Mouse (Mus musculus): ENCODE results near the gene Gm4737.
"Not testable (repeated sequence)": the region's sequence is repeated elsewhere in the genome, so short reads cannot be mapped to it uniquely, and the experiment has no call there.

Gene Gm4737

DNA sequence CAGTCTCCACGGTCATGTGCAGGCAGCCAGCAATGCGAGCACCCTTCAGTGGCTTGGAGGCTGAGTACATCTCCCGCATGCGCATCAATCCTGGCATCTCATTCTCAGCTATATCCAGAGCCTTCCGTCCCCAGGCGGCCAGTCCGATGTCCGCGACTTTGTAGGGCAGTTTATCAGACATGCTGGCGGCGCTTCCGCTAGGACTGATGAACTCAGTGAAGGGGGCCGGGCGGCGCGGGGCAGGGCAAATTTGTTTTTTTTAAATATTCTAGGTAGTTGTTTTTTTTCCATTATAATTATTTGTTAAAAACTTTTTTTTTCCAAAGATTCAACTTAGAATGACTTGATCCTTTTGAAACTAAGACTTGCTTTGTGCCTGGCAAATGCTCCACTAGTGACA, at the start of gene Gm4737:
TSS of gene Gm4737 (minus strand) at position 246 of the 400 bp plus-strand sequence.
- not testable (repeated sequence) for DNase-seq (ENCODE audit: low spot score in 2 of 2)

DNA sequence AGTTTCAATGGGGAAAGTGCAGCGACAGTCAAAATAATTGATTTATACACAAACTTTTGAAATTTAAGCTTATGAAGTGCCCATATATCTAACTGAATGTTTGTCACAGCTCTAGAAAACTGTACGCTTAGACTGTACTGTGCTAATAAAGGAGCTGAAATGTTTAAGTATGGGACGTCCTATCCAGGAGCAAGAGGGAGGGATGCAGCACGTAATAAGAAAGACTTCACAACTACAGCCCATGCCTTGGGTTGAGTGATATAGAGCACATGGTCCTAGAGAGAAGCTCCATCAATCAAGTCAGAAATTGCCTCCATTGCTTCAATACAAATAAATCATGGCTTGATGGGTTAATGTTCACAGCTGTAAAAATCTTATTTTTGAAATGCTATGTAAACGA, 40.9 kb upstream of the Gm4737 start:
- no peak for DNase-seq (ENCODE audit: low spot score in 2 of 2)

DNA sequence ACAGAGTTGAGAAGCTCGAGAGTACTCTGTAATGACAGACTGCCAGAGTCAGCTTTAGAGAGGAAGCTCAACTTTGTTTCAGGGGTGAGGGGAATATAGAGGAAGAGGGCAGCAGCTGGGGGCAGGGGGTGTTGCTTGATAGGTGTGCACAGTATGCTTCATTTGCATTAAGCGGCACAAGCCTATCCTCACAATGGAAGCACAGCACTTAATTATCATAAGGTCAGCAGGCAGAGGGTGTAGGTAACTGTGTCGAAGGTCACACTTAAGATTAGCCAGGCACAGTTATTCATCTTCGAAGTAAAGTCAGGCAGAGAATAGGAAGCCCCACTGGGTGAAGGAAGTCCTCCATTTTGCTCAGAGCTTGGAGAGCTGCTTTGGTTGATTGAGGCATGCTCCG, 28.2 kb upstream of the Gm4737 start:
- DNase-seq (ENCODE audit: low spot score in 2 of 2), result no peak

DNA sequence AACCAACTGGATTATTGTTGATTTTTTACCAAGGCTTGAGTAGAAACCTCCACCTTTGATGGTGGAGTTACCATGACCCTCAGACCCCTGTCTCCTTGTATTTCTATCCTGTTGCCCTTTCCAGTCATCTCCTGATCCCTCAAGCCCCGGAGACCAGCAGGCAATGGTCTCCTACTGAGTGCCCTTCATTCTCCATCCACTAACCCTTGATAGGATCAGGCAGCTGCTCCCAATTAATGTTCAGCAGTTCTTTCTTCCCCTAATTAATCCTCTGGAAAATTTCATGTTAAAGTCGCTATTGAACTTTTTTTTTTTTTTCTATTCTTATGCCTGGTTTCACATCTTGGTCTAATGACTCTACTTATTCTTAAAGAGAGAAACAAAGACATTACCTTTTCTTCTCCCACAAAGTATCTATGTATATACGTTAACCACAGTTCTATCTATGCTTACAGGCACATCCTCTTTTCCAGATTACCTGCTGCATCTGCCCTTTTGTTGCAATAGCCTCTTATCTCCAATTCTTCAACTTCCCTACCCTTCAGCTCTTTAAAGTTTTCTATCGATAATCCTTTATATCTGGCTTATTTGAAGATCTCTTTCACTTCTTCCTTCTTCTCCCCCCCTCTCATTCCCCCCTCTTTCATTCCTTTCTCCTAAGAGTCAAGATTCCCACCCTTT, 23.4 kb upstream of the Gm4737 start:
- DNase-seq (ENCODE audit: low spot score in 2 of 2), result no peak

DNA sequence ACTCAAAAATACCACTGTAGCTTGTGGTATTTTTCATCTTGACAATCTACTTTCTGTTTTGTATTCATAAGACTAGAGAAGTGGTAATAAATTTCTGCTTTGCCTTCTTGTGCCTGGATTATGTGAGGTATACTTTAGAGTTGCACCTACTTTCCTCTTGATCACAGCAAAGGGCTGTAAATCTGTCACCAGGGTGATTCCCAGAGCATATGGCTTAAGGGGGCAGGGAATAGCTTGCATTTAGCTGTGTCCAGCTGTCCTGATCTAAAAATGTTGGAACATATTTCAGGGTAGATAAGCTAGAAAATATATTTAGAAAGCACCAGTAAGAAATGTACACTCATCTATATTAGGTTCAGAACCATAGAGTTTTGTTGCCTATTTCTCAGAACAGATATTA, 18.2 kb upstream of the Gm4737 start:
- DNase-seq (ENCODE audit: low spot score in 2 of 2), result no peak

DNA sequence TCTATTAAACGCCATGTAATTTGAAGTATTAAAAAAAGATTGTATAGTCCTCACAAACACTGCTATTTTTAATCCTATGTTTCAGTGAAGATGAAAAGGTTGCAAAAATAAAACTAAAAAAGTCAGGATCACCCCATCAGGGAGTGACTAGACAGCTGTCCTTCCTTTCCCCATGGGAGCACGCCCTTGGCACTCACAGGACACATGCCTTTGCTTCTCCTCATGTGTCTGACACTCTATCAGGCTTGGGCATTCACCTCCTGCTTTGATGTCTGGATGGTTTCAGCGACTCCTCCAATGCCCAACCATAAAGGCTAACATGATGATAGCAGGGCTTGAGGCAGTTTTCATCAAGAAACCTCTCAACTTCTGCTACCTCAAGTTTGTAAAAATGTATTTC, 12.1 kb upstream of the Gm4737 start:
- no peak for DNase-seq (ENCODE audit: low spot score in 2 of 2)

DNA sequence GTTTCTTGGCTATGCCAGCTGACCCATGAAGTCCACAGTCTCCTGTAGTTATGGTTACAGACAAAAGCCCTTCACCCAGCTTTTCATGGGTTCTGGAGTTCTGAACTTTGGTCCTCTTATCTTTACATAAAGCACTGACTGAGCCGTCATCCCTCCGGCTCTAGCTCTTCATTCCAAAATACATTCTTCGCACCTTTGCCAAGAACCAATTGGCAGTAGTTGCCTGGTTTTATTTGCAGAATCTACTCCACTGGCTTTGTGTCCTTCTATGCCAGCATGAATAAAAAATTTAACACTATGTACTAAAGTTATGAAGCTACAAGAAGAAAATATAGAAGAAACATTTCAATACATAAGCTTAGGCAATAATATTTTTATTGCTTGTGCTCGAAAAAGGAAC, 10.4 kb upstream of the Gm4737 start:
- DNase-seq (ENCODE audit: low spot score in 2 of 2), result no peak

DNA sequence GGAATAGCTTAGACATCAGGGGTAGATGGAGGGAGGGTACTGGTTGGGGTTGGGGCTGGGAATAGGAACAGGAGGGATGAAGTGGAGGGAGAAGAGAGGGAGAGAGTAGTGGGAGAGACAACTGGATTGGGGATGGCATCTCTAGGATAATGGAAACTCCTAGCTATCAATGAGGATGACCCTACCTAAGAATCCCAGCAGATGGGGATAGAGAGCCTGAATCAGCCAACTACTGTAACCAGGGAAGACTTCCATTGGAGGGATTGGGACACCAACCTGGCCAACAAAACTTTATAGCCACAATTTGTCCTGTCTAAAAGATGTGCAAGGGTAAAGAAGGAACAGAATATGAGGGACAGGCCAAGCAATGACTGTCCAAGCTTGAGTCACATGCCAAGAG, 3.7 kb downstream of the Gm4737 start:
- no peak for DNase-seq (ENCODE audit: low spot score in 2 of 2)

DNA sequence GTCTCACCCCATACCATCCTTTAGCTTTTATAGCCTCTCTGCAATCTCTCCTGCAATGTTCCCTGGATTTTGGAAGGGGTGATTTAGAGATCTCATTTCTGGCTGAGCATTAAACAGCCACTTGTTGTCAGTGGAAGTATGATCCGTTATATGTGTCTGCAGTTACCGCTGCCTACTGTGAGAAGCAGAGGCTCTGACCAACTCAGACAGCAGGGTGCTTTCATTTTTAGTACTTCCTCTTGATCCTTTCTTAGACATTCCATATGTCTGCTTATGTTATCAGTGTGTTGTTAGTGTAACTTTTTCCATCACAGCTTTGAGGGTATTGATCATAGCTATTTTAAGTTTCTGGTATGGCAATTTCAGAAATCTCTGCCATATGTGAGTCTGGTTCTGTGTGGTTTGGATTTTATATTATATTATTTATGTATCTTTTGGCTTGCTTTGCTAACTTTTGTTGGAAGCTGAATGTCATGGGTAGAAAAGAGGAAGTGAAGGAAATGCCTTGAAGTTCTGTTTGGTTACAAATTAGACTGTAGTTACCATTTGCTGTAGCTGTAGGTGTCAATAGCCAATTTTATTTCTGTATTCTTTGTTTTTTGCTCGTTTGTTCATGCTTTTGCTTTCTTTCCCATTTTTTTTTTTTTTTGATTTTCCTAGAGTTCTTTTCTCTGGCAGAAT, 6.1 kb downstream of the Gm4737 start:
- no peak for DNase-seq (ENCODE audit: low spot score in 2 of 2)

DNA sequence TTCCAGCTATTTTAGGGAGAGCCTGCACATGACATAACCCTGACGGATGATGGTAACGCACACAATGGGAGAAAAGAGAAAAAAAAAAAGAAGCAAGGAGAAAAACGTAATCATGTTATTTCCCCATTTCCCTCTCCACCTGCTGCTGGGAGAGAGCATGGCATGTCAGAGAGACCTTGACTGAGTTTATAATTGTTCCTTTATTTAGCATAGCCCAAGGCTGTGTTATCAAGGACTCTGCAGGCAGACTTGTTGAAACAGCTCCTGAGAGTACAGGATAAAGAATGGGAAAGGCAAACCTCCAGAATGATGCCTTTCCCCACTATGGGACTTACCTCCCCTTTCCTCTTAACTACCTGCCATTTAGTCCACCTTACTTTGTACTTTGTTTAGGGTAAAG, 7.9 kb downstream of the Gm4737 start:
- no peak for DNase-seq (ENCODE audit: low spot score in 2 of 2)

DNA sequence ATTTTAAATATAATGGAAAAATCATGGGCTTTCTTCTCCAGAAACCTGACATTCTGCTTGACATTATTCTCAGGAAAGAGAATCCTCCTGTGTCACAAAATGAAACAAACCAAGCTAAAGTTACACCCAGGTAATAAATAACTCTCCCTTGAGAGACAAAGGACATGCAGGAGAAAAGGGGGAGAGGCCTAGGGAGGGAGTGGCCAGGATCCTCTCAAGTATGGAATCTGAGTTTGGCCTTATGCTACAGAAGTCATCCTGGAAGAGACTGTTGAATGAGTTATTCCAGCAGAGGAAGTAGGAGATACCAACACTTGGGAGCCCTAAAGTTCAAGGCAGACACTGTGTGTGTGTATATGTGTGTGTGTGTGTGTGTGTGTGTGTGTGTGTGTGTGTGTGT, 32.6 kb downstream of the Gm4737 start:
- no peak for DNase-seq (ENCODE audit: low spot score in 2 of 2)

DNA sequence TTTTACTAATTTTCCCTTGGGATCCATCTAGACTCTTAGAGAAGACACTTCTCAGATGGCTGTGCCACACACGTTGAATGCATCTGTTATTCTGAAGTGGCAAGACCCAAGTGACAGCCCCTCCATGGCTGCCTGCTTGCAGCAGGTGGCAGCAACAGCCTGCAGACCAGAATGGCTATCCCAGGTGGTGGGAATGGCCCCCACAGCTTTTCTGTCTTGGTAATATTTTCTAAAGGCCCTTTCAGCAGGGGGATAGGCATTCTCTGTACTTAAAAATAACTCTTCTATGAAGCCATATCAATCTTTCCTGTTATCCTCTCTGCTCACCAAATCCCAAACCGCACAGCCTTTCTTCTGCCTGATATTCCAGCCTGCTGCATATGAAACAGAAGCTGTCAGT, 33.5 kb downstream of the Gm4737 start:
- peak in 1 of 2 experiments; percentile 1 for DNase-seq (ENCODE audit: low spot score in 2 of 2)

DNA sequence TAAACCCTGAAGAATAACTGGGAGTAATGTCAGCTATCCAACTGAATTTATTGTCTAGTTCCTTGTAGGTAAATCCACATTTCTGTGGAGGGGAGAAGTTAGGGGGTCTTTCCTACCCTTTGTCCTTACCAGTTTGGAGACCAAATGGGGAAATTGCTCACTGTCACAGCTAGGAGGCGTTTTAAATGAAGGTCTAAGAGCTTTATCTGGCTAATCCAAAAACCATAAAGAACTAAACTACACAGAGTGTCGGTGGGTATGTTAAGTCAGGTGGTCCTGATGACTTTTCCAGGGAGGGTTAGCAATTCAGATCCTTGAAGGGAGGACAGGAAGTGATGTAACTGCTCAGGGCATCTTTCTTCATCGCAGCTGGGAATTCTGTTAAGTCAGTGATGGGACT, 34.3 kb downstream of the Gm4737 start:
- no peak for DNase-seq (ENCODE audit: low spot score in 2 of 2)

DNA sequence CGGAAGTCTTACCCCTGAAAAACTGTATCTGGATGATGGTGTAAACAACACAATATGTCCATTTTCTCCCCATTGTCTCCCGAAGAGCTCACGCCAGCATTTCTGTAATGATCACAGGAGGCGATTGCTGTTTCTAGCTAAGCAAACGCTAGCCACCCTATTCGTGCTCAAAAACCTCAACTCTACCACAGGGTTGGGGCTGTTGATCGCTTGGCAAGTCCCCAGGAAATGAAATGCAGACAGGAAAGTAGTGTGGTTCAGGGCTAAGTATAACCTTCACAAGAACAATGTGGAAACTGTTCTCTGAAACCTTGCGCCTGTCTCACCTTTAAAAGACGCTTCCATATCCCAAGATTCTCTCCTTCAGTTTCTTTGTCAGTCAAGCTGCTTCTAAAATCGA, 34.9 kb downstream of the Gm4737 start, which contains the start of gene Cd96:
TSS of gene Cd96 (minus strand) at position 232 of the 400 bp plus-strand sequence.
- no peak for DNase-seq (ENCODE audit: low spot score in 2 of 2)

DNA sequence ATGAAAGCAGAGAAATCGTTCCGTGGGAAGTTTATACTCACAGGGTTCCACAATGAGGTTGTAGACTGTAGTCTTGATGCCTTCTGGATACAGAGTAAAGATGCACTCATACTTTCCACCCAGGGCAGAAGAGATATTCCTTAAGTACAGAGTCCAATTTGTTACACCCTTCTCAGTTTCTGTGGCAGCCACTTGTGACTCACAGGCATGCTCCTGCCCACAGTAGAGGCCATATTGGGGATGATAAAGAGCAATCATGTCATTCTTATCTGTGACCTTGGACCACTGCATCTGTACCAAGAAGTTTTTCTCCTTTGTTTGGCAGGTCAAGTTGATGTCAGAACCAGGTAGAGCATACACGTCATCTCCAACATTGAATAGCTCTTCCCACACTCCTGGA, 37.2 kb downstream of the Gm4737 start:
- DNase-seq (ENCODE audit: low spot score in 2 of 2), result no peak

DNA sequence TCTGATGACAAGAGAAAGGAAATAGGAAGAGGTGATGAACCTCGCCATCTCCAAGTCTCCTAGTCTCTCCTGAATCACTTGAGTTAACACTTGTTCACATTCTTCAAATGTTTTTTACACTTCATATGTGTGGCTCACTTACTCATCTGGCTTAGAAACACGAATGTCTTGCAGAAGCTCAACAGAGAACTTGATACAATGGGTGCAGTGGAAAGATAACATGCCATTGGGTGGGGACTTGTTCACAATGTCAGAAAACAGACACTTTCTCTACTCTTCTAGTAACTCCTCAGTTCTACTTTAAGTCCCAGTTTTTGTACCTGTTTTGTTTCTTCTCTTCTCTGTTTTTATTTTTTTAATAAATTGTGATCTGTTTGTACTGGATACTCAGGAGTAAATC, 40.1 kb downstream of the Gm4737 start:
- no peak for DNase-seq (ENCODE audit: low spot score in 2 of 2)

DNA sequence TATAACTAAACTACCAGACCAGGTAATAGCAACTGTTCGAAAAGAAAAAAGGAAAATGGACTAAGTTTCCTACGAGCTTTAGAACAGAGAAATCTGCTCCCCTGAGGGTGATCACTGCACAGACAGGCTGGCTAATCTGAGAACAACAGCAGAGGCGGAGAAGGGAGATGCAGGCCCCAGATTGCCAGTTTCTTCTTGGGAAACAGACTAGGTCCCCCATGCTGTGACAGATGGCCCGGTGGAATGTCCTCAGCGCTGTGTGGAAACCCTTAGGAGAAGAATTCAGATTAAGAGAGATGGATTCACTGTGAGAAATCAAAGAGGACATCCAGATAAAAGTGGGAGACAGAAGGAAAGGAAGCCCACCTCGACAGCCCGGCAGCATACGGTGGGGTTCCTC, 45.3 kb downstream of the Gm4737 start:
- no peak for DNase-seq (ENCODE audit: low spot score in 2 of 2)

DNA sequence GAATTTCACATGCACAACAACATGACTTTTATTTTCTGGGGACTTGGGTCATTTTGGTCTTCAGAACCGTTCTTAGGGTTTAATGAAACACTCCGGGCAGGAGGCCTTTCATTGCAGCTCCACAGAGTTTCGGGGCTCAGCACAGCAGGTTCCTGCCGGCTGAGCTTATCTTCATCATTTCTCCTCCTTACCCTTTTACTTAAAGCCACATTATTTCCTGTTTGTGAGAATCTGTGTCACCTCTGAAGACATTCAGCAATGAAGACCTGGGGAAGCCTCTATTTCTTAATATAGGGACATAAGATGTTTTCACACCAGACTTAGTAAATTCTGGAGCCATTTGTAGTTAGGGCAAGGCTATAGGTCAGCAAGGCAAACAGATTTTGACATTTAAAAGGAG, 47.4 kb downstream of the Gm4737 start:
- no peak for DNase-seq (ENCODE audit: low spot score in 2 of 2)

DNA sequence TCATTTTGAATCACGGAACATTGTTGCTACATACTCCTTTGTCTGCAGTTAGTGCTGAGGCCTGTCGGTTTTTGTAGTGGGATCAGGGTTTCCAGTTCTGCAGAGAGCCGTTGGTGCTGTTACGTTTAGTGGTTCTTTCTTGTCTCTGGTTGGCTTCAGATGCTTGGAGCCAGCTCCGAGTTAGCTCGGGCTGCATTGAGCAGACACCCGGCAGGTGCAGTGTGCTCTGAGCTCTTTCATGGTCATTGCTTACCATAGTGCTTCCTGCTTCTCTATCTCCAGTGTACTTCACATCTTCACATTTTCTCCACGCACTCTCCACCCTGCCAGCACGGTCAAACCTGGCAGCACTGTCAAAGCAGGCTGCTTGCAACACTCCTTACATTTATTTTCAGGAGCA, 50.4 kb downstream of the Gm4737 start:
- DNase-seq (ENCODE audit: low spot score in 2 of 2), result no peak
